Mouse (Mus musculus) T-helper 1 cell (primary cell): ENCODE data around the gene Frmd4a.

Experiments
- in situ Hi-C: fragments of 300-600 bp; cut with MboI, MseI; formaldehyde crosslinking; loops from one replicate; pipeline ENCODE4 v1.15.1; 2025; ENCODE audit warnings: high pct_unique_total_duplicates

Frmd4a gene

DNA sequence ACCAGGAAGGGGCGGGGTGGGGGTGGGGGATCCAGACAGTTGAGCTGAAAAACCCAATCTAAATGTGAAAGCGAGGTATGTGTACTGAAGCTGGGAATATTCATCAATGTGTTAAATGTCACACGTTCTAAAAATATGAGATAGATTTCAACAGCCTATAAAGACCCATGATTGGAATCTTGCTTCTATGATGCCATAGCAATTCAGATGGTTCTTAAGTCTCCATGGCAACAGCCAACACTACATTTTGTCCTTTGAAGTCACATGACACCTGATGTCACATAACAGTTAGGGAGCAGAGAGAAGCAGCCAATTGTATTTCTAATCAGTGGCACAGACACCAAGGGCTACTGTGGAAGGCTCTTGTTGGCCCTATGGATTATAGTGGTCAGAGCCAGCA is 120.0 kb downstream of the Frmd4a start:
- in situ Hi-C loops, result no loop called here

DNA sequence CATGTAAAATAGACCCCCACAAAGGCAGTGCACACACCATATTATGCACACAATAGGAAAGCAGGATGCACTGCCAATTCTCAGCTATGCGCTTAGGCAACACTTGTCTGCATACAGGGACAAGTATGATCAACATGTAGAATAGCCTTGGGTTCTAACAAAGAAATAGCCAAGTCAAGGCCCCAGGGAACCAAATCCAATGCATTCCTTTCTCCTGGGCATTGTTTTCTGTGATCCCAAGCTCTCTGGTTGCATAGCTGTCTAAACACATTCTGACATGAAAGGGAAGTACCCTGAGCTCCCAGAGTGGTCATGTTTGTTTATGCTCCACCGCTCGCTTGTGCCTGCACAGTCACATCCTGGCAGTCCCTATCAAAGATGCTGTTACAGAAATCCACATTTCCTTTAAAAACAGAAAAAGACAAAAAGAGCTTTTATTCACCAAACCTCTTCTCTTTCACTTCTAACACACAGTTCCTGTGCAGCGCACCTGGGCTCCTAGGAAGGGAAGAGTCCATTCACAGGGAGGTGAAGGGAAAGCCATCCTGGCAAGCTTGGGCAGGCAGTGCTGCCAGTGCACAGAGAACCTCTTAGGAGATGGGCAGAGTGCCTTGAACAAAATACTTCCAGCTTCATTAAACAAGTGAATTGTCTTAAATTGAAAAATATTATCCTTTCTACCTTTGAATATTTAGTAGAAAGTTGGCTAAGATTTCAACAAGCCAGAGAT is 124.9 kb downstream of the Frmd4a start:
- in situ Hi-C loops, result no loop called here

DNA sequence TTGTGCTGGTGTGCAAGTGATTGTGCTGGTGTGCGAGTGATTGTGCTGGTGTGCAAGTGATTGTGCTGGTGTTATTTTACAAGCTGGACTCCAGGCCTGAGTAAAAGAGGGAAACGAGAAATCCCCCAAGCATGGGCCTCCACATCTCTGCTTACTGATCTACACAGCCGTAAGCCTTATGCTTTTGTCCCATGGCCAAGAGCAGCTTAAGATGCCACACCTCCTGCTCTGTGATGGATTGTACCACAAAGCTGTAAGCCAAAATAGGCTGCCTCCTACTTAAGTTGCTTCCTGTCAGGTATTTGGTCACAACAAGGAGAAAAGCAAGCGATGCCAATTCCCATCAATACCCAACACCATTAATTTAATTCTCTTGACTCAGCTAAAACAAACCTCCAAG is 126.9 kb downstream of the Frmd4a start:
- in situ Hi-C loops, result no loop called here

DNA sequence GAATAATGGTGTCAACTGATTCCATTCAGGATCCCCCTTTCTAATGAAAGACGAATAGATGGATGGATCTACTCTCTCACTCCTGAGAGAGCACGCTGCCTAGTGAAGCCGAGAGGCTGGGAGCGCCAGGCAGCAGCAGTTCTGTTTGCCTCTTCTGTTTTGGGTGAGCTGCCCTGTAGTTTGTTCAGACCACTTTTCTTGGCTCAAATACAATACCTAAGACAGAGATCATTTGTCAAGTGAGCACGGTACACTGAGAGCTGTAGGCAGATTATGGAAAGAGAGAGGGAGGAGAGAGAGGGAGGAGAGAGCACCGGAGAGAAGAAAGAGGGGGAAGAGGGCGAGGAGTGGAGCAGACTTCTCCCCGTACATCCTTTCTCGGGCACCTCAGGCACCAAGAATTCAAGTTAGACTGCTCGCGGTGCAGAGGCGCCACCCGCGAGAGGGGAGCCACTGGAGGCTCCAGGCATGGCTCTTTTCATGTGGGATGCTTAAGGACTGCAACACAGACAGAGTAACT is 135.1 kb downstream of the Frmd4a start:
- in situ Hi-C loops, result no loop called here

DNA sequence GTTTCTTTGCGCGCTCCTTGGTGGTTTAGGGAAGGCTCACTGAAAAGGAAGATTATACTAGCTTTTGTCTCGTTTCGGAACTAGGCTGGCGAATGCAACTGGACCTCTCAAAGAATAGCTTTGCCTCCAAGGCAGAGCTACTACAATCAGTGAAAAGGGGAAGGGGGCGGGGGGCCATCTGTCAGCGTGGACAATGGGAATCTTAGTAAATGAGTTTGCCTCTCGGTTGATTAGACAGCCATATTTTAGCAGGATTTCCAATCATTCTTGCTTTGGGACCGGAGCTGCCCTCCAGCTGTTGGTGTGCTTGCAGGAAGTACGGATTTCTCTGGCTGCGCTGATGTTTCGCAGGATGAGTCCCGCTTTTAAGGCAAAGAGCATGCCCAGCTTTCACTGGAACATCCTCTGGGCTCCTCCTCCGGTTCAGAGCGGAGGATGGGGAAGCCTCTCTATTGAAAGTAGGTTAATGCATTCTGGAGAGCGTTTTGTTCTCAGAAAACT is 135.7 kb downstream of the Frmd4a start:
- in situ Hi-C loops, result no loop called here

DNA sequence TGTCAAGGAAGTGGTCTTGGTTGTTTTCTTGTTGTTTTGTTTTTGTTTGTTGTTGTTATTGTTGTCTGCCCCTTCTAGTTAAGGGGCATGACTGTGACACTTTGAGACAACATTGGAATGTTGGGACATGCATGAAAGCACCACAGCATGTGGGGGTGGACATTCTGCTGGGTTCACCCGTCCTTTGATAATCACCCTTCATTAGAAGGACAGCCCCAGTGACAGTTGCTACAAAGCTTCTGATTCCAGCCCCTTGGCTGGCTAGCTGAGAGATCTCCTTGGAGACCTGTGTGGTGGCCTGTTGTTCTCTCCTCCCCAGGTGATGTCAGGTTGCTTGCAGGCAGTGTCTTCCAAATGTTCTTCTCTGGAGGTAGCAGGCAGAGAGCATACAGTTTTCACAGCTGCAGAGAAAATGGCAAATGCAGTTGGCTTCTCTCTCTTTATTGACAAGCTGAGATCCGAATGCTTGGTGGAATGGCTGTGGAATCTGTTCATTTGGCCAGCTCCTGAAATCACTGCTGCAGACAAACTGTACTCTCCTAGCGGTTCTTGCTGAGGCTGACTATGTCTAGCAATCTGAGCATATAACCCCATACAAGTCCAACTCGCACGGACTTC is 136.6 kb downstream of the Frmd4a start:
- in situ Hi-C loops, result no loop called here

DNA sequence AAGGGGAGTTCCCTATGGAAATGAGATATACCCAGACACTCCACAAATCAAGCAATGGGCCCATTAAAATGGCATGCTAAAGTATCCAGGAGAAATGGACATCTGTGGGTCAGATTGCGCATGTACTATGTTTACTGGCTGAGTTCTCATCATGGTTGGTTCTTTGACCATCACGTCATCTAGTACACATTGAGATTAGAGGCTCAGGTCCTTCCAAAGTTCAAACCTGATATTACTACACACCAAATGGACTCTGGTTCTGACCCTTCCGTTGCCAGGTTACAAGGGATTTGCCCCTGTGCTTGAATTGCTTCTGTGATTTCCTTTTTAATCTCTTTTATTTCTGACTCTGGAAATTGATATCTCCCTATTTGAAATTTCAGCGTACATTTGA is 137.1 kb downstream of the Frmd4a start:
- in situ Hi-C loops, result no loop called here

DNA sequence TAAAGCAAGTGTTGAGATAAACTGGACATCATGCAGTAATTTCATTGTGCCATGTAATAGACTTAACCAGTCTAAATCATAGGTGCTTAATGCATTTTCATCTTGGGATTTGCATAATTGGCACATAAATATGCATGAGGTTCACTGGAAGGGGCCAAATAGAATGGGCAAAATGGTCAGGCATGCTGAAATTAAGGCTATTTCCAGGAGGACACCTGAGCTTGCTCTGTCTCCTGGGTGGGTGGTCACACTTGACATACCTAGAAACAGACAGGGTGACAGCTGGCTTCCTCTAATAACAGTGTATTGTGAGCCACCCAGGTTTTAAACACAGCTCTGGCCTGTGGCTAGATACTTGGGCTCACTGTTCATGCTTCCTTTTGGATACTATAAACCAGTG is 137.9 kb downstream of the Frmd4a start:
- in situ Hi-C loops, result no loop called here

DNA sequence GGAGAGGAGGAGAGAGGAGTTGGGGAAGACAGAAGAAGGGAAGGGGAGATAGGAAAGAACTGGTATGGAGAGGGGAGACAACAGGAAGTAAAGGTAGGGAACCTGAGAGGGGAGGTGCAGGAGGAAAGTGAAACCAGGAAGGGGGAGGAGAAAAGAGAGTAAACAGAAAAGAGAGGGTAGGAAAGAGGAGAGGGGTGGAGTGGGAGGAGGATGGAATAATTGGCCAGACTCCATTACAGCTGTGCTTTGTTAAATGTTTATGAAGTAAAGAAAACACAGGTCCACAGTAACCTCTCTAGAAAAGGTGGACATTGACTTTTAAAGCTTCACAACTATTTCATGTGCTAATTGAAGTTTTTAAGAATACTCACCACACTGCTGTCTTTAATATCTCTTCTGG is 139.0 kb downstream of the Frmd4a start:
- in situ Hi-C loops, result no loop called here

DNA sequence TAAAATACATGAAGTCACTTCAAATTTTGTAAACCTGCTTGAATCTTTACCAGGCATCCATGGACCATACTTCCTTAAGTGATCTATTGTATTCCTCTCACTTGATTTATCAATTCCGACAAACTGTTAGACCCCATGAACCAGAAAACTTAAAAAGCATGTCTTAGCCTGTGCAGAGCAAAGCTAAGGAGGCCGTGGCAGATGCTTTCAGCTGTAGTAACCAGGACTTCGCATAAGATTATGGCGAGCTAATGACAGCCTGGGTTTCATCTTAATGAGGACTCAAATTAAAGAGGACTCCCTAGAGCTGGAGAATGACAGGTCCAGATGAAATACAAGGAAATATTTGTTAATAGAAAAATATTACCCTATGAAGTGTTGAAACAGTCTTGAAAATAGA is 139.9 kb downstream of the Frmd4a start:
- in situ Hi-C loops, result no loop called here

DNA sequence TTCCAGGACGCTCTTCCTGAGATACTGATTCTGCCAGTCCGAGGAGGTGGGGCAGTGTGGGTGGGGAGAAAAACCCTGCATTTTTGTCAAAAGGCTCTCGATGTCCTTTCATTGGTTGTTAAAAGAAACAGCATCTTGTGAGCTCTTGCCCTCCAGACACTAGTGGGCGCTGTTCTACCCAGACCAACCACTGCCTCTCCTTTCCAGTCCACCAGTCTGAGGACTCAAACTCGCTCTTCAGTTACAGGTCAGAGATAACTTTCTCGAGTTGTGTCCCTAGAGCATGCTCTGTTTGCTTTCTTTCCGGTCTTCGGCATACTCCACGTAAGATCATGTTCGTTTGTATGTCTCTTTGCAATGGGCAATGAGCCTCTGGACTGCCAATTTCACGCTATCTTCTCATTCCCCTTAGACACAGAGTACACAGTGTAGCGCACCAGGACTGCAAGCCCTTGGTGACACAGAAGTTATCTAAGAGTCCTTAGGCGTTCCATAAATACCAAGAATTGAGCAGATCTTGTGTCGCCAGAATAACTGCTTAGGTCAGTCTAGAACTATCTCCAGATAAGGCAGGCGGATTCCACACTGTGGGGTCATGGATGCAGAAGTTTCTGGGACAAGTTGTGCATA is 142.2 kb downstream of the Frmd4a start:
- in situ Hi-C loops, result loop anchor here (5.0 kb wide), 1 partner anchor 102 kb away; no protein-coding TSS in a partner anchor

DNA sequence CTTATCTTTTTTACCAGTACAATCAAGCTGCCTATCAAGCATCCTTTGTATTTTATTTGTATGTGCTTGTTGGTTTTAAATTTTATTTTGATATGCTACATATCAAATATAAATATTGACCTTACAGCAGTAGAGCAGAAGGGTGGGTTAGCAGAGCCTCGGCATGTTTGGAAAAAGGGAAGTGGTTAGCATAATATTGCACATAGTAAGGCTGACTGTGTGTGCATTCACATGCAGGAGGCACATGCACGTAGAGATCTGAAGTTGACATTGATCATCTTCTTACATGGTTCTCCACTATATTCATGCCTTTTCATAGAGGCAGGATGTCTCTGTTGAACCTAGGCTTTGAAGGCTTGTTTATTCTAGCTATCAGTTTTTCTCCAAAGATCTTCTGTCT is 148.7 kb downstream of the Frmd4a start:
- in situ Hi-C loops, result no loop called here

DNA sequence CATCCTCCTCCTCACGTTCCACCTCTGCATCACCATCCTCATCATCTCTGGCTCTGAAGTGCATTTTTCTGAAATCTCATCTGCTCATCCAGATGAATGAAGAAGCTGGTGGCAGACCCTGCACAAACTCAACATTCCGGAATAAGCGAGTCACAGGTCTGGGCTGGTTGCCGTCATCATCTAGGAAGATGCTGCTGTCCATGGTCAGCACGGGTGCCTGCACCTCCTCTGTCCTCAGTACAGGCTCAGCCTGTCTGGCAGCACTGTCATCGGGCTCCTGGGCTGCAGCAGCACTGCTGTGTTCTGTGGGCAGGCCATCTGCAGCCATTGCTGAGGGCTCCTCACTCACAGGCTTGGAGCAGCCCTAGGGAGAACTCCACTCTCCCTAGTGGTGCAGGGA is 149.6 kb downstream of the Frmd4a start:
- in situ Hi-C loops, result no loop called here

DNA sequence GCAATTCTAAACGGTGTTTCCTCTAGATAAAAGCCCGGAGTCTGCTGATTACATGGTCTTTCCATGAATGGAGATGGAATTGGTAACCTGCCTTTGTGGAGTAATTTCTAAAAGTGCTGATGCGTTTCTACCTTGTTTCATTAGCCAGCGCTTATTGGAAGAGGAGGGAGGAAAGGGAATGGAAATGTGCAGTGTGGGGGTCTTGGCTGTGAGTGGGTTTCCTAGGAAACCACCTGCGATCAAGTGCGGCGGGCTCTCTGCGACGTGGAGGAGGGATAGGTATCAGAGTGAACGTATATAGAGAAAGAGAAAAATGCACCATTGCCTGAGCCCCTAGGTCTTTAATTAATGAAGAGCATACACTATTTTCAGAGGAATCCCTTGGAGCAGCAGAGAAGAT is 152.2 kb downstream of the Frmd4a start:
- in situ Hi-C loops, result no loop called here

DNA sequence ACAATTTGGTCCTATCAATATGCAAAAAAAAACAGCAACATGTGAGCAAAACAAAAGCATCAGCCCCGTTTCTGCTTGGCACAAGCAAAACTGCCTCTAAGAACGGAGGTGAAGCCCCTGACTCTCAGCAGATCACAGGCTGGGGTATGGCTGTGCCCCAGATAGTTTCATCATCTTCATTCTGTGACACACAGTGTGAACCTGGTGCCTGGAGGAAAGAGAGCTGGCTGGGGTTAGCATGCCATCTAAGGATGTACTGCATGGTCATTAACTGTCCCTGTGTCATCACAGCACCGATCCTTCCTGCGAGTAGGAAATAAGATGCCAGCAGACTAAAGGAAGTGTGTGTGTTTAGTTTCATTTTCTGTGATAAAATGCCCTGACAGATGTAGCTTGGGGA is 152.7 kb downstream of the Frmd4a start:
- in situ Hi-C loops, result no loop called here

DNA sequence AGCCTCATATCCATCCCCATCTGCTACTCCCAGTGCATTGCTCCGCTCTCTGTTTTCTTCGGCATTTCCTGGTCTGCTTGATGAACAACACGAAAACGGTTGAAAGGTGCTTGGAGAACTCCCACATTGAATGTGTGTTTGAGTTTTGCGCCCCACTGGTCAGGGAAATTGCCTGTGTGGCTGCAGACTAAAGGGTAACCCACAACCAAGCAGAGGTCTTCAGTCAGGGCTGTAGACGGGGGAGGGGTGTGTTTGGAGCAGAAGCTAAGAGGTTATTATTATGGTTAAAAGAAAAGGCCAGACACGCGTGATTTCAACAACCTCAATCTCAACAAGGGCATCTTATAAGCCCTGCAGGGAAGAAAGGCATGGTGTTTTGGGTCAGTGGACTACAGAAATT is 167.5 kb downstream of the Frmd4a start:
- in situ Hi-C loops, result no loop called here

DNA sequence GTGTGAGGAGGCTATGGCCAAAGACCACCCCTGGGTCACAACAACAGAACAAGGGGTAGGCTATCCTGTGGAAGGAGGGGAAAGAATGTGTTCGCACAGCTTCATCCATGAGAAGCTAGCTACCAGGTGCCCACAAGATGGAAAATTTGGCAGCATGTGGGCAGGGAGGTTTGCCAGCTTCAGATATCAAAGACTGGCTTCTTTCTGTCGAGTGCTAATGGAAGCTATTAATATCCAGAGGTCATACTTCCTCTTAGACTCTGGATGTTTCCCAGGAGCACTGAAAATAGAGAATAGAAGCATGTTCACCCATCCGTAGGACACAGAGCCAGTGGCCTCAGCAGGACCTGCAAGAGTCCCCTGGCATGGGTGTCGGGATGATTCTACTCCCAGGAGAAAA is 170.0 kb downstream of the Frmd4a start:
- in situ Hi-C loops, result no loop called here

DNA sequence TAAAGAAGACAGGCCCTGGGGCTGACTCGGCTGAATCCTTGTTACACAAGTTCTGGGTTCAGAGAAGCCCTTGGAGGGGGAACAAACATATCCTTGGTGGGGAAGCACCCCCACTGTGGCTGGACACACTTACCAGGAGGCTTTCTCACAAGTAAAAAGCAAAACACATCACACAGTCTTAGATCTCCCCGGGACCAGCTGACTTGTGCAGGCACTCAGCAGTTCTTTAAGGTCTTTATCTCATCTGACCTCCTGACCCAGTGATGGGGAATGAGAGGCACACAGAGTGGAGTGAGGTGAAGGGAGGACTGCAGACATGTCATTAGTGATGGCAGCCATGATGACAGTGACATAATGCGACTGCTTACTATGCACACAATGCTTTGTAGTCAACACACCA is 170.8 kb downstream of the Frmd4a start:
- in situ Hi-C loops, result no loop called here

DNA sequence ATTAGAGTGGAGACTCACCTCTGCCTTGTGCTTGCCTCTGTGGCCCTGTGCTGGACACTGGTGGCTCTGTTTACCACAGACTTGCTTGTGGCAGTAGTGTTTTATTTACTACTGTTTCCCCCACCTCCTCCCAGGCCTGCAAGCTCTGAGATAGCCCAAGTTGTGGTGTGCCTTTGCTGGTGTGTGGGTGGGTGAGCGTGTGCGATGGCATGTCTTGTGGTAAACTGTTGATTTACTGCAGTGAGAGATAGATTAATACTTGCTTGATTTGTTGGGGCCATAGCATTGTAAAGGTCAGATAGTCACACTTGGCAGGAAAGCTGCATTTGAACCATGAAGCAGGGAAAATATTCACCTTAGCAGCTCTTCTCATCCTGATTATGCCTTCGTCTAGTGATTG is 172.8 kb downstream of the Frmd4a start:
- in situ Hi-C loops, result no loop called here

DNA sequence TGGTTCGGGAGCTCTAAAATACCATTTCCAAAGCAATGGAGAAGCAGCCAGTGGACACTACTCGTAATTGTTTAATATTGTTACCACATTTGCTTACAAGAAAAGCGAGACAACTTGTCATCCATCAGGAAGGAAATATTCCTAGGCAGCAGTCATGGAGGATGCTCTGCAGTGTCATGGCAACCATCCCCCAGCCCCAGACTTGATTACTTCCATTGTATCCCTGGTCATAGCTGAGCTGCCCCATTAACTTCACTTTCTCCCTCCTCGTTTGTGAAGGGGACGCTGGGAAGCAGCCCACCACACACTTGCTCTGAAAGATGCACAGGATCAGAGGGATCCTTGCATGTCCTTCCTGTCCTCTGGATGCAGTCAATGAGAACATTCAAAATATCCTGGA is 173.5 kb downstream of the Frmd4a start:
- in situ Hi-C loops, result no loop called here

DNA sequence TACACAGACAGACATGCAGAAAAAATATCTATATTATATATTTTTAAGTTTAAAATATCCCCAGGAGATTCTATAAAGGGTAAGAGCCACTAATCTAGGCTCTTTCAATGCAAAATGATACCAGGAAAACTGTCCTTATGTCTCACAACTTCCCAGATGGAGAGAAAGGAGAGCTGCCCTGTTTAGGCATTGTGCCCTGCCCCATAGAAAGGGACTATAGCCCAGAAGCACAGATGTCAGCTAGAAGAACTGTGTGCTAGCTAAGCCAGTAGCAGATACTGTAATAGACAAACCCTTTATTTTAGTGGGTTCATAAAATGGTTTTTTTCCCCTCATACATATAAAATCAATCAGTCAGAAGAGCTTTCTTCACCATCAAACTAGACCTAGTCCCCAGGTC is 175.7 kb downstream of the Frmd4a start:
- in situ Hi-C loops, result no loop called here

DNA sequence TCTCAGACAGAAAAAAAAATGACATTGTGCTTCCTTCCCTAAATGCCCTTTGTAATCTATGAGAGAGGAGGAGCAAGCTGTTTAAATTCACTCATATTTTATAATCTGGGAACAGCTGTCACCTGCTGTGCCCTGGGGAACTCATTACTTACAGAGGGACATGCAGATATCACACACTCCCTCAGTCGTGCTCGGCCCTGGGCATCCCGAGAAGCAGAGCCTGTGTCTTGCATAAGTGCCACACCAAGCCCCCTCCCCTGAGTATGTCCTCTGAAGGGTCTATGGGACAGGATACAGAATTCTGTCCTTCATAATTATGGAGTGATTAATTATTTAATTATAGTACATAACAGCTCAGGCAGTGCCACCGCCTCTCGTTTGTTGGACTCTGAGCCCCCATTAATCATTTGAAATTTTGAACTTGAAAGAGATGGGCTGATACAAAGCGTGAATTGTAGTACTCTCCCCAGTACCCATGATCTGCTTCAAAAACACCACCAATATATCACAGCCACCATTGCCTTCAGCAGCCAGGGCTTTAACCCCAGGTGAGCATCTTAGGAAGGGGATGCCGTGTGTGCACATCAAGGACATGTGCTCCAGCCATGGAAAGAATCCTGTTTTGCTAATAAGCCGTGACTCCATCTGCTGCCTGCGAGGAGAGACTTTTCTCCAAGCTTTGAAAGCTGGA is 177.0 kb downstream of the Frmd4a start:
- in situ Hi-C loops, result no loop called here
